Mouse (Mus musculus): ENCODE measurements around the gene Mup20.
"Not testable (repeated sequence)": the region's sequence is repeated elsewhere in the genome, so short reads cannot be mapped to it uniquely, and the experiment has no call there.

Gene Mup20

GRCm38 (mm10) chr4:62054058-62054457 lies at the start of gene Mup20:
Mup20 (minus strand) TSS chr4:62054158.
- DNase-seq (ENCODE audit: low read depth, low spot score): not testable (repeated sequence)

- peak; percentile 46 for DNase-seq (ENCODE audit: low read depth, low spot score)
Observed at GRCm38 (mm10) chr4:62103366-62103765, 49.4 kb upstream of the Mup20 start.

- DNase-seq (ENCODE audit: low read depth, low spot score): no peak
Observed at GRCm38 (mm10) chr4:62087953-62088352, 34.0 kb upstream of the Mup20 start.

- DNase-seq (ENCODE audit: low read depth, low spot score): no peak
Observed at GRCm38 (mm10) chr4:62087241-62087640, 33.3 kb upstream of the Mup20 start, which contains the start of gene Mup3. Mup3 (minus strand) TSS chr4:62087342.

GRCm38 (mm10) chr4:62082755-62083154 lies 28.8 kb upstream of the Mup20 start:
- DNase-seq (ENCODE audit: low read depth, low spot score): no peak

- peak; percentile 68 for DNase-seq (ENCODE audit: low read depth, low spot score)
Observed at GRCm38 (mm10) chr4:62075126-62075525, 21.2 kb upstream of the Mup20 start.

GRCm38 (mm10) chr4:62054780-62055179 lies 822 bp upstream of the Mup20 start:
- DNase-seq (ENCODE audit: low read depth, low spot score): not testable (repeated sequence)

- peak; percentile 6 for DNase-seq (ENCODE audit: low read depth, low spot score)
Observed at GRCm38 (mm10) chr4:62026281-62026680, 27.7 kb downstream of the Mup20 start.

GRCm38 (mm10) chr4:62024256-62024959 lies 29.6 kb downstream of the Mup20 start:
- DNase-seq (ENCODE audit: low read depth, low spot score): peak; percentile 87

GRCm38 (mm10) chr4:62023646-62024045 lies 30.3 kb downstream of the Mup20 start:
- peak; percentile 64 for DNase-seq (ENCODE audit: low read depth, low spot score)

- peak; percentile 13 for DNase-seq (ENCODE audit: low read depth, low spot score)
Observed at GRCm38 (mm10) chr4:62023120-62023519, 30.8 kb downstream of the Mup20 start.

GRCm38 (mm10) chr4:62020511-62020910 lies 33.4 kb downstream of the Mup20 start:
- not testable (repeated sequence) for DNase-seq (ENCODE audit: low read depth, low spot score)

Data from ES-CJ7 (cell line).